Mouse (Mus musculus) C2C12 (cell line): Measurements from ENCODE around the gene 4933402J07Rik. TPM values are rescaled to one million over a fixed set of nuclear protein-coding genes. Genes with fewer than 3 reads are reported as not detected.

Experiments used
- H3K27me3 ChIP-seq: one replicate; pipeline ENCODE4 v1.6.1; 2011; ENCODE audit not compliant: control insufficient read depth, insufficient read depth, insufficient read length
- H3K36me3 ChIP-seq: one replicate; pipeline ENCODE4 v1.6.1; 2011; ENCODE audit not compliant: control insufficient read depth, insufficient read depth
- H3K4me3 ChIP-seq: one replicate; pipeline ENCODE4 v1.5.1; 2011; ENCODE audit warnings: mild to moderate bottlenecking, control low read depth; ENCODE audit not compliant: poor library complexity, insufficient read depth, severe bottlenecking
- H3K79me2 ChIP-seq: one replicate; pipeline ENCODE4 v1.6.1; 2011; ENCODE audit not compliant: control insufficient read depth, insufficient read depth
- H3K79me3 ChIP-seq: one replicate; pipeline ENCODE4 v1.6.1; 2011; ENCODE audit warnings: low read depth, control low read depth
- H3ac ChIP-seq: one replicate; pipeline ENCODE3; 2011; ENCODE audit warnings: low read depth; ENCODE audit not compliant: control insufficient read depth, insufficient read length
- CEBPB ChIP-seq: IDR thresholded peaks from one replicate; pipeline ENCODE4 v1.6.1; 2011; ENCODE audit warnings: low read depth, mild to moderate bottlenecking, control low read depth, moderate library complexity
- CTCF ChIP-seq: IDR thresholded peaks from one replicate; pipeline ENCODE4 v1.5.1; 2011; ENCODE audit not compliant: control insufficient read depth, insufficient read depth, insufficient read length
- FOSL1 ChIP-seq: IDR thresholded peaks from one replicate; pipeline ENCODE4 v1.8.0; 2011; ENCODE audit warnings: mild to moderate bottlenecking, low read length; ENCODE audit not compliant: poor library complexity, insufficient read depth, severe bottlenecking
- MAX ChIP-seq: IDR thresholded peaks from one replicate; pipeline ENCODE4 v1.6.1; 2011; ENCODE audit warnings: mild to moderate bottlenecking, control low read depth
- MYOD1 ChIP-seq: IDR thresholded peaks from one replicate; pipeline ENCODE4 v1.6.1; 2011; ENCODE audit warnings: low read depth; ENCODE audit not compliant: control insufficient read depth, insufficient read length
- MYOG ChIP-seq: IDR thresholded peaks from one replicate; pipeline ENCODE4 v1.6.1; 2011; ENCODE audit not compliant: control insufficient read depth, insufficient read length; ENCODE audit errors: extremely low read depth
- USF1 ChIP-seq: IDR thresholded peaks from one replicate; pipeline ENCODE4 v1.6.1; 2011; ENCODE audit warnings: low read depth, mild to moderate bottlenecking, control low read depth, moderate library complexity
- polyA plus RNA-seq: library from polyadenylated mRNA; unstranded; fragments of >200 nt; fragmentation: generic; extraction: Trizol; gene quantifications from one replicate; pipeline ENCODE4 v1.2.1, GENCODE M21; 2012; ENCODE audit warnings: missing spikeins

4933402J07Rik gene
- polyA plus RNA-seq, 1 experiment: not detected

- Histone ChIP-seq H3K79me3 (no peaks in the 10 kb centered on the region), H3ac (no peak overlapping the region), H3K27me3 (no peaks in the 10 kb centered on the region), H3K79me2 (no peaks in the 10 kb centered on the region), H3K36me3 (no peaks in the 10 kb centered on the region), H3K4me3 (no peak overlapping the region)
- TF ChIP-seq MYOD1 (no peak), CTCF (no peak), CEBPB (no peak), MAX (no peak), USF1 (no peak), MYOG (no peak), FOSL1 (no peak)
Observed at GRCm38 (mm10) chr8:87570564-87570855, 6.9 kb downstream of the 4933402J07Rik start.

GRCm38 (mm10) chr8:87570880-87571279, 7.2 kb downstream of the 4933402J07Rik start:
- Histone ChIP-seq H3K79me2 (no peaks in the 10 kb centered on the region), H3ac (no peak overlapping the region), H3K36me3 (no peaks in the 10 kb centered on the region), H3K4me3 (no peak overlapping the region), H3K79me3 (no peaks in the 10 kb centered on the region), H3K27me3 (no peaks in the 10 kb centered on the region)
- peak; percentile 15 for TF ChIP-seq MYOD1
- TF ChIP-seq FOSL1: no peak
- no peak for TF ChIP-seq CEBPB
- no peak for TF ChIP-seq USF1
- TF ChIP-seq MYOG: no peak
- no peak for TF ChIP-seq MAX
- no peak for TF ChIP-seq CTCF

- no peak overlapping the region for H3ac ChIP-seq
- peaks cover 17% of the 10 kb centered on the region for H3K27me3 ChIP-seq
- no peaks in the 10 kb centered on the region for H3K79me3 ChIP-seq
- TF ChIP-seq MAX: no peak
- TF ChIP-seq CTCF: peak; percentile 62
- H3K4me3 ChIP-seq: no peak overlapping the region
- no peaks in the 10 kb centered on the region for H3K79me2 ChIP-seq
- H3K36me3 ChIP-seq: no peaks in the 10 kb centered on the region
Observed at GRCm38 (mm10) chr8:87594272-87594671, 30.6 kb downstream of the 4933402J07Rik start.

DNA sequence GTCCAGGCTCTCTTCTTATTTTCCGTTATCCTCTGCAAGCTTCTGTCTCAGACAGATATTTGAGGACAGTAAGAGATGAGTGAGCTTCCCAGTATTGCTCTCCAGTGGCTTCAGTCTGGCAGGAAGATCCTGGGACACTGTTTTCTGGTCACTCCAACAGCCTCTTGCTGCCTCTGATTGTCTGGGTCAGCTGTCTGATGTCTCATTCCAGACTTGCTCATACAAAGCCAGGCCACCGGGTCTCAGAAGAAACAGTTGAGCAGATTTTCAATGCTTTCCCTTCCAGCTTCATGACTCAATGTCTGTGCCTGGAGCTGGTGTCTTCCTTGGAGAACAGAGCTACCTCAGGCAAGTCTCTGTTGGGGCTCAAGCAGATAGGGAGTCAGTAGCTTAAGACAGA, 39.1 kb downstream of the 4933402J07Rik start:
- Histone ChIP-seq H3K27me3 (peaks cover 40% of the 10 kb centered on the region), H3ac (no peak overlapping the region), H3K4me3 (no peak overlapping the region), H3K36me3 (no peaks in the 10 kb centered on the region), H3K79me2 (no peaks in the 10 kb centered on the region), H3K79me3 (no peaks in the 10 kb centered on the region)
- TF ChIP-seq MAX (no peak), USF1 (no peak), CTCF (no peak), FOSL1 (no peak), MYOD1 (no peak), MYOG (no peak), CEBPB (no peak)

GRCm38 (mm10) chr8:87609110-87609509, 45.5 kb downstream of the 4933402J07Rik start:
- peaks cover 27% of the 10 kb centered on the region for H3K27me3 ChIP-seq
- TF ChIP-seq MAX (no peak), MYOG (no peak), FOSL1 (no peak), USF1 (no peak), CEBPB (no peak), MYOD1 (no peak), CTCF (no peak)
- no peaks in the 10 kb centered on the region for H3K79me3 ChIP-seq
- no peaks in the 10 kb centered on the region for H3K79me2 ChIP-seq
- no peaks in the 10 kb centered on the region for H3K36me3 ChIP-seq
- no peak overlapping the region for H3K4me3 ChIP-seq
- H3ac ChIP-seq: no peak overlapping the region

DNA sequence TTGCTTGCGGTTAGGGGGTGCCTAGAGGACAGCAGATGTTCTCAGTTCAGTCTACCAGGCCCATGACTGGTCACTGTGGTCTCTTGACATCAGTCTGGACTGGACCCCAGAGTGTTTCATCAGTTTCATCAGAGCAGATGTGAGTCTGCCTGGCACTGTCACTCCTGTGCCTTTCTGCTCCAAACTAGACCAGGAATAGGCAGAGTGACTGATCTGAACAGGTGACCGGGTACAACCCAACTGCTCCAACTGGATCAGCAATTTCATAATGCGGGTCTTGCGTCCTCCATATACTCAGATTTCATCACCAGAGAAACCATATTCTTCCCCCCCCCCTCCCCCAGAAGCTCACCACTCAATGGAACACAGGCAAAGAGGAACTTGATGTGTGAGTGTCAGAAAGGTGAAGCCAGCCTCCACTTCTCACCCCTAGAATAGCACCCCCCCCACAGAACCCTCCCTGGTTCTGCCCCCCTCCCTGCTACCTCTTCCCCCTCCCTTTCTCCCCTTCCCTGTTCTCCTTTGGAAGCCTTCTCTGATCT, 46.1 kb downstream of the 4933402J07Rik start:
- no peak overlapping the region for H3ac ChIP-seq
- no peaks in the 10 kb centered on the region for H3K79me3 ChIP-seq
- no peaks in the 10 kb centered on the region for H3K79me2 ChIP-seq
- no peak for TF ChIP-seq USF1
- no peak for TF ChIP-seq FOSL1
- no peak for TF ChIP-seq MYOG
- TF ChIP-seq CEBPB: no peak
- no peak for TF ChIP-seq CTCF
- TF ChIP-seq MYOD1: no peak
- no peak for TF ChIP-seq MAX
- no peak overlapping the region for H3K4me3 ChIP-seq
- H3K36me3 ChIP-seq: no peaks in the 10 kb centered on the region
- peaks cover 27% of the 10 kb centered on the region for H3K27me3 ChIP-seq
